Mouse (Mus musculus): ENCODE measurements around the gene Kat6b.

Kat6b gene

DNA sequence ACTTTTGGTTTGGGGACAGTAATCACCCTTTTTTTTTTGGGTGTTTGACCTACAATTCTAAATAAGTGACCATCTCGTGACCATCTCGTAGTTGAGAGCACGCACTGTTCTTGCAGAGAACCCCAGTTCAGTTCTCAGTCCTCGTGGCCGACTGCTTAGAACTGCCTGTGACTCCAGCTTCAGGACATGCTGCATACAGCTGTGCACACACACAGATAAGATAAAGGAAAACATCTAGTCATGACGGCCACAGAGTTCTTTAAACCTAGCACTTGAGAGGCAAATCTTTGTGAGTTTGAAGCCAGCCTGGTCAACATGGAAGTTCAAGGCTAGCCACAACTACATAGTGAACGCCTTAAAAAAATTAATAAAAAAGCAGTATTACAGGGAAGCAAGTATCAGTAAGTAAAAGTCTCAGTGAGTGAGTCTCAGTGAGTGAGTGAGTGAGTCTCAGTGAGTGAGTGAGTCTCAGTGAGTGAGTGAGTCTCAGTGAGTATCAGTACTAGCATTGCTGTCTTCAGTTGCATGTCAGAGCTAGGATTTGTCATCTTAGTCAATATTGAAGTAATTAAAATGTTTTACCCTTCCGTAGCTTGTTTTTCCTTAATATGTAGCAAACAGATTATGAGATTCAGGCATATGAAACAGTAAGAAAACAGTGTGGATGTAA lies 80.3 kb downstream of the Kat6b start:
- DNase-seq, result no peak

- DNase-seq, result no peak
Observed at GRCm38 (mm10) chr14:21563584-21564118, 82.4 kb downstream of the Kat6b start.

DNA sequence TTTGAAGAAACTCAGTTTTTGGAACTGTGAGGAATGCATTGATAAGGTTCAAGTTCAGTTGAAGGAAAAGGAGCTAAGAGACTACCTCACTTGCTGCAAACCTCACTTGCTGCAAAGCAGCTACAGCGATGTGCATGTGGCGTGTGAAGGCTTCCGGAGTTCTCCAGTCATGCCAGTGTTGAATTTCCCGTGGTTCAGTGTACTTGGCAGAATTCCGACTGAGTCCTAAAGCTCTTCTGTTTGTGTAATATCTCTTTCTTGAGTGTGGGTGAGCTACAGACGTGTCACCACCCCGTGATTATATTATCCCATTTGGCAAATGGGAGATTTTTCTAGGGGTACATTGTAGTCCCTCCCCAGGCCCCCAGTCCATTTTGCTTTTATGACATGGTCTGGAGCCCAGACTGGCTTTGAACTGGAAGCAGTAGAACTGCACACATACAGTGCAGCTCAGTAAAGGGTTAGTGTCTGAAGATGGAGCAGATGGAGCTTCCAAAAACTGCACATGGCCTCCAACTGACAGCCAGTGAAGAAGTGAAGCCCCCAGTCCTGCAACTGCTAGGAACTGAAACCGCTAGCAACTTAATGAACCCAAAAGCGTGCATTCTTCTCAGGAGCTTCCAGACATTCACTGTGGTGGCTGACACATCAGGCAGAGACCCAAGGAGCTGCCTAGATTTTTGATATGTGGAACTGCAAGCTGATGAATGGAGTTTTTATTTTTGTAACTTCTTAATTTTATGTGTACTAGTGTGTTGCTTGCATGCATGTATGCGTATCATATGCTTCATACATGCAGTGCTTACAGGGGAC lies 84.5 kb downstream of the Kat6b start:
- no peak for DNase-seq

- no peak for DNase-seq
Observed at GRCm38 (mm10) chr14:21567293-21567984, 86.2 kb downstream of the Kat6b start.

DNA sequence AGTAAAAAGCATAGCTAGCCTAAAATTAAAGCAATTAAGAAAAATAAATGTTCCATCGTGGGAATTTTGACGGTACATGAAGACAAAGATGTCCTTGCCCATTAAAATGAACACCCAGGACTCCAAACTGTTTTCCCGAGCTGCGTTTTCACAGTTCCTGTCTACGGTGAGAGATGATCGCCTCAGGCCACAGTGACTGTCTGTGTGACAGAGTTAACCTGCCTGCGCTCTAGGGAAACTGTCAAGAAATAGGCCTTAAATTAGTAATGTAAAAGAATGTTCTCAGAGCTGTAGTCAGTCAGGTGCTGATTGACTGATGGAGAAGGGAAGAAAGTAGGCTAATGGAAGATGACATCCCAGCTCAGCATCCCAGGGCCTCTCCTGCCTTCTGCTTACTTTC lies 87.6 kb downstream of the Kat6b start:
- no peak for DNase-seq

GRCm38 (mm10) chr14:21574686-21575309 lies 93.6 kb downstream of the Kat6b start:
- DNase-seq, result no peak

GRCm38 (mm10) chr14:21576867-21577266 lies 95.6 kb downstream of the Kat6b start:
- DNase-seq, result peak; percentile 22

DNA sequence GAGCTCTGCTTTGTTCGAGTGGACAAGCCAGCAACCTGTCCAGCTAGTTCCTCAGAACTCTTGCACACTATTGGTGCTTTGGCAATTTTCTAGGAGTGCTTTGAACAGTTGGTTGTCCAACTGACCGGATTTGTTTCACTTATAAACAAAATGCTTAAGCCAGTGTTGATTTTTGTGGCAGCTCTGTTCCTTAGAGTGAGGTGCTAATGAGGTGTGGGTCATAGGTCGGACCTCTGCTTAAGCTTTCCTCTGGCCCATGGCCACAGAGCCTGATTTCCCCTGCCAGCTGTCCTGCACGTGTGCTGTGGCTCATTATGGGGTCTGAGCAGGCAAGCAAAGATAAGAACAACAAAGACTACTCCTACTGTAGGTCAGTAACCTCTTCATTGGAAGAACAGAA lies 100.0 kb downstream of the Kat6b start:
- DNase-seq, result peak; percentile 64

GRCm38 (mm10) chr14:21582301-21582700 lies 101.1 kb downstream of the Kat6b start:
- DNase-seq, result no peak

- no peak for DNase-seq
Observed at GRCm38 (mm10) chr14:21583051-21583450, 101.8 kb downstream of the Kat6b start.

DNA sequence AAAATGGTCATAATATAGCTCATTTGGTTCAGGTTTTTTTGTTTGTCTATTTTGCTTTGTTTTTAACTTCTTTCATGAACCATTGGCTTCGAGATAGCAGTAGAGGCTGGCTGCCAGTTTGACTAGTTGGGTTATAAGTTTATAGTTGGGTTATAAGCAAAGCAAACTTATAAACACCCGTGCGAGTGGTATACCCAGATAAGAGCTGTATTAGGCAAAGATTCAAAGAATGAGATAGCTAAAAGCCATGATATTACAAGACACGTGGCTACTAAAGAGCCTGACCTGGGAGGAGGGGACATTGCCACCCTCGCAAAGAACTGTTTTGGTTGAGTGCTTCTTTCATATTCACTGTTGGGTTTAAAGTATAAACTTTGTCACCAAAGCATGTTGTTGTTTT lies 102.6 kb downstream of the Kat6b start:
- no peak for DNase-seq

DNA sequence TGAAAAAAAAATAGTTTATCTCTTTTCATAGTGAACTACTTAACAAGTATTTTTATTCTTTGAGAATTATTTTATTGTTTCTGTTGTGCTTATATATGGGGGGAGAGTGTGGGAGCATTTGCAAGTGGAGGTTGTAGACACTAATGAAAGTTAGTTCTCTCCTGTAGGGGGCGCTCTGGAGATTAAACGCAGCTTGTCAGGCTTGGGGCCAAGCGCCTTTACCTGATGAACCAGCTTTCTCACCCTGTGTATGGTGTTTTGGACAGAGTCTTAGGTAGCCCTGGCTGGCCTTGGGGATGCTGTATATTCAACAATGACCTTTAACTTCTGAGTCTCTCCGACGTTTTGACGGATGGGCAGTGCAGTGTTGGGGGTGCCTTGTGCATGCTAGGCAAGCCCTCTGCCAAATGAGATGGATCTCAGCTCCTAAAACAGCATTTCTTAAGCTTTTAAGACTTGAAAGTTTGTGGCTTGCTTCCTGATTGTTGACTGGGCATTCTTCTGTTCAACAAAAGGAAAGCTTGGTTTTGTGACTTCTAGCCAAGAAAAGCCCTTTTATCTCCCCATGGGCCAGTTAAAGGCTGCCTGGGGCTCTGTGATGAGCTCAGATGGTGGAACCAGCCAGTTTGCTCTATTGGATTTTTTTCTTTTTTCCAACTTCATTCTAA lies 103.4 kb downstream of the Kat6b start:
- peak; percentile 28 for DNase-seq

- DNase-seq, result no peak
Observed at GRCm38 (mm10) chr14:21585491-21586251, 104.4 kb downstream of the Kat6b start.

- DNase-seq, result no peak
Observed at GRCm38 (mm10) chr14:21586481-21587118, 105.4 kb downstream of the Kat6b start.

DNA sequence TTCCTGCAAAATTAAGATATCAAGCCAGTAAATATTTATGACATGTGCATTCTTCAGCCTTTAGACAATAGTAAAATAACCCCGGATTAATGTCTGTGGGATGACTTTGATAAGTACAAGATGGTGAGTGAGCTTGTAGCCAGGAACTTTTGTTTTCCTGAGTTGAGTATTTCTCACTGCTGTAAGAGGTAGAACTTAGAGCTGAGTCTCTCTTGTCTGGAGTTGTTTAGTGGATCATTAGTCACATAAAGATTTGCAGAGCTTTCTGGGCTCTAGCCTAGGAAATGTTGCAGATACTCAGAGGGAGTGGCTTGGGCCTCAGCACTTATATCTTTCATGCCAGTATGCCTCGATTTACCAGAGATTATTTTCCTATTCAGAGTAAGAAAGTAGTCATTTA lies 106.7 kb downstream of the Kat6b start:
- no peak for DNase-seq

GRCm38 (mm10) chr14:21589620-21590019 lies 108.4 kb downstream of the Kat6b start:
- no peak for DNase-seq

DNA sequence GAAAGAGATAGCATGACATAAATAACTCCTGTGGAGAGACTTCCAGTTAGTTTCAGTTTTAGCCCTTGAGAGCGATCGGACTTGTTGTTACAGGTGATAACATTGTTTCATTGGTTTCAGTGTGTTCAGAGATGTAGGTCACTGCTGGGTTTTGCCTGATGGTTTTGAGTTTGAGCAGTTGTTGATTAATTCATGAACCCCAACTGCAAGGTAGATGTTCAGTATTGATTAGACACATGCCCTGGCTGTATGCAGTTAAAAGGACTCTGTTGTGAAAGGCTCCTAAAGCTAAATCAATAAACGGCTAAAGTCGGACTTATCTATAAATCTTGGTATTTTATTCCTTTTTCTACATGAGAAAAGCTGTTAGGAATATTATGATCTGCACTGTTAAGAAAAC lies 109.0 kb downstream of the Kat6b start:
- DNase-seq, result no peak

DNA sequence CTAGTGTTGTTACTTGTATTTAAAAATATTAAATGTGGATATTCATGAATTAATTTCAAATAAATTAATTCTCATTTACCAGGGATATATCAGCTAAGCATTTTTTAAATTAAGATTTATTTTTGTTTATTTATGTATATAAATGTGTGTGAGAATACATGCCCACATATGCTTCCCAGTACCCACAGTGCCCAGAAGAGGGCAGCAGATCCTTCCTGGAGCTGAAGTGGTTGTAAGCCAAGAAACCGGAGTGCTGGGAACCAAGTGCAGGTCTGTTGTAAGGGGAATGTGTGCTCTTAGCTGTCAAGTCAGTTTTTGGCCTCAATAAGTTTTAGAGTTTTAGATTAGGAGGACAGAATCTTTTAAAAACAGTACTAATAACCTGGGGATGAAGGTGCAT lies 110.9 kb downstream of the Kat6b start:
- no peak for DNase-seq

- no peak for DNase-seq
Observed at GRCm38 (mm10) chr14:21592985-21593750, 111.9 kb downstream of the Kat6b start.

GRCm38 (mm10) chr14:21599446-21600173 lies 118.4 kb downstream of the Kat6b start:
- DNase-seq, result peak; percentile 46

All from retina, postnatal 1 day (tissue).